Mouse (Mus musculus) fat pad, adult 2 months (tissue): ENCODE measurements around the gene Pomt2.

ENCODE experiments used
- DNase-seq: peaks from one replicate; pipeline ENCODE4 v3.0.0-alpha.2; 2011; ENCODE audit warnings: low read depth, low spot score; ENCODE audit errors: extremely low read depth

The Pomt2 gene

GRCm38 (mm10) chr12:87147395-87148089, at the start of gene Pomt2:
Gene Pomt2, minus strand, starts transcription at chr12:87147968.
- peak; percentile 61 for DNase-seq

GRCm38 (mm10) chr12:87196310-87196709, 48.5 kb upstream of the Pomt2 start:
- DNase-seq = no peak

GRCm38 (mm10) chr12:87195069-87195468, 47.3 kb upstream of the Pomt2 start:
- no peak for DNase-seq

- DNase-seq = no peak
Measured at GRCm38 (mm10) chr12:87193008-87193407, 45.2 kb upstream of the Pomt2 start.

GRCm38 (mm10) chr12:87177631-87178030, 29.9 kb upstream of the Pomt2 start:
- DNase-seq = no peak

- no peak for DNase-seq
Measured at GRCm38 (mm10) chr12:87175194-87175946, 27.6 kb upstream of the Pomt2 start.

- no peak for DNase-seq
Measured at GRCm38 (mm10) chr12:87160815-87161214, 13.0 kb upstream of the Pomt2 start.

- no peak for DNase-seq
Measured at GRCm38 (mm10) chr12:87160310-87160709, 12.5 kb upstream of the Pomt2 start.

GRCm38 (mm10) chr12:87158099-87158498, 10.3 kb upstream of the Pomt2 start:
- no peak for DNase-seq

GRCm38 (mm10) chr12:87157361-87157760, 9.6 kb upstream of the Pomt2 start:
- DNase-seq = peak; percentile 73

GRCm38 (mm10) chr12:87154448-87154847, 6.7 kb upstream of the Pomt2 start:
- peak; percentile 83 for DNase-seq

- DNase-seq = no peak
Measured at GRCm38 (mm10) chr12:87149471-87149870, 1.7 kb upstream of the Pomt2 start.

- no peak for DNase-seq
Measured at GRCm38 (mm10) chr12:87148136-87148535, 368 bp upstream of the Pomt2 start.

GRCm38 (mm10) chr12:87146966-87147365, 802 bp downstream of the Pomt2 start, which contains the start of gene Gstz1:
Gene Gstz1, plus strand, starts transcription at chr12:87147165.
- DNase-seq = peak; percentile 54

GRCm38 (mm10) chr12:87142156-87142555, 5.6 kb downstream of the Pomt2 start:
- no peak for DNase-seq

GRCm38 (mm10) chr12:87138768-87139167, 9.0 kb downstream of the Pomt2 start:
- no peak for DNase-seq

- no peak for DNase-seq
Measured at GRCm38 (mm10) chr12:87138342-87138701, 9.4 kb downstream of the Pomt2 start.

GRCm38 (mm10) chr12:87137439-87138341, 10.1 kb downstream of the Pomt2 start:
- DNase-seq = no peak

GRCm38 (mm10) chr12:87132784-87133183, 15.0 kb downstream of the Pomt2 start:
- no peak for DNase-seq

- DNase-seq = no peak
Measured at GRCm38 (mm10) chr12:87132210-87132609, 15.6 kb downstream of the Pomt2 start.

- DNase-seq = no peak
Measured at GRCm38 (mm10) chr12:87131619-87132018, 16.1 kb downstream of the Pomt2 start.
